In the genomic region with DNA sequence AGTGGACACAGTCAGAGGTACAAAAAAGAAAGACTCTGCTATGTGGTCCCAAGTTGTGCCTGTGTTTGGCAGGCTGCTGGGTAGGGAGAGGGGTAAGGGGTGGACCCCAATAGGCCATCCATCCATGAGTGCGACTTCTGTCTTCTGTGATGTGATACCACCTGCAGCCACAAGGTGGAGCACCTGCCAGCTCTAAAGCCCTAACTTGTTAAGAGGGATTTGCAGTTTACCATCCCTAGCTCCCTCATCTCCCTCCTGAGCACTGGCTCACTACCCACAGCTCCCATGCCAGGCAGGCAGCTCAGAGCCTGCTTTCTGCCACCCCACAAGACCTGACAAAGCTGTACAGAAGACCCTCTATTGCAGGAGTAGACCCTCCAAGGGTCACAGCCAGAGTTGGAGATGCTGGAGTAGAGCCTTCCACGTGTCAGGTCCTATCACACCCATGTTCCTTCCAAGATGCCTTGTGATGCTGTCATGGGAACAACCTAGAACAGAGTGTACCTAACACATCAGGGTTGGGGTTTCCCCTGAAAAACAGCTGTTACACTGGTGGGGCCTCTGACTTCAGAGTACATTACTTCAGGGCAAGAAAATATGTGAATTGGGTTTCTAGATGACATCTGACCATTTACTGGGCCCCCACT, we compare ENCODE assay signal across 9 mouse cellular contexts. TPM values are rescaled to one million over a fixed set of nuclear protein-coding genes. Genes with fewer than 3 reads are reported as not detected.
A peak's percentile ranks its signal among the peaks of the same experiment; 100 is the strongest.
DNase-seq lines count a peak whose midpoint lies in the region.
"Had no signal": no experiment of that assay in that cellular context is flagged by ENCODE, and none has a peak within 500 bp of the region (broad histone marks: within the 10 kb centered on the region; RNA-seq: fewer than 3 reads in every experiment).

No protein-coding gene starts in this region.

- H3K36me3 ChIP-seq in forebrain, embryonic 10.5 days (replicated peaks) = no peaks in the 10 kb centered on the region

- H3K4me3 ChIP-seq in forebrain, embryonic 10.5 days = no peak overlapping the region
- H3K4me3 ChIP-seq: megakaryocyte, embryonic 14.5 days had no signal

- H3K9me3 ChIP-seq in forebrain, embryonic 10.5 days = no peaks in the 10 kb centered on the region

- no peak overlapping the region for H3K27ac ChIP-seq in forebrain, embryonic 10.5 days

- peaks cover 26% of the 10 kb centered on the region for H3K4me1 ChIP-seq in forebrain, embryonic 10.5 days

- peak; percentile 51 for DNase-seq in MEL-GATA-1-ER (ENCODE audit: extremely low read depth, low read depth)
- DNase-seq in c-Kit-negative CD71-positive TER-119-positive erythroid progenitor cells, embryonic 14.5 days (ENCODE audit: low read depth, low spot score) = peak; percentile 74
- peak; percentile 85 for DNase-seq in forebrain, embryonic 10.5 days (ENCODE audit: extremely low spot score, low spot score)
- peak; percentile 58 for DNase-seq in heart, postnatal 25 days (ENCODE audit: low spot score)
- peak; percentile 71 to 94 for DNase-seq in layer of hippocampus, postnatal 25 days (ENCODE audit: extremely low spot score in 1 of 2, low spot score in 1 of 2)
- DNase-seq in lung, postnatal 36 days = peak; percentile 89
- peak; percentile 73 for DNase-seq in right cerebral cortex, postnatal 25 days
- peak; percentile 54 to 82 for DNase-seq in urinary bladder, postnatal 4 days (ENCODE audit: low spot score in 2 of 2)

- H3K27me3 ChIP-seq in forebrain, embryonic 10.5 days (ENCODE audit: poor library complexity, severe bottlenecking) = peaks cover 15% of the 10 kb centered on the region

- WGBS in forebrain, embryonic 10.5 days = 45% methylated on average over 2 of the region's 2 CpGs

- intact Hi-C loops in heart, postnatal 25 days (cut with DNase I) = loop anchor here (1.0 to 10.0 kb wide), 4 partner anchors 37 to 181 kb away; no protein-coding TSS in a partner anchor

RNA-seq across cellular contexts. Expression of a gene that starts 3.5 kb away (rescaled TPM):
- 13.9 and 16.2 TPM in 2 replicates for polyA plus RNA-seq in forebrain, embryonic 10.5 days (2016; fragmentation: Nextera tagmentation; extraction: Ambion mirVana)
- total RNA-seq in heart, postnatal 25 days (2021) = 10 to 100 TPM; 30.4 to 34.7 TPM
- total RNA-seq in layer of hippocampus, postnatal 25 days (2021) = 10 to 100 TPM; 25.9 to 27.7 TPM

RNA-seq across cellular contexts. Expression of a gene that starts 20.4 kb away (rescaled TPM):
- polyA plus RNA-seq in forebrain, embryonic 10.5 days (2016; fragmentation: Nextera tagmentation; extraction: Ambion mirVana) = 2.4 and 2.6 TPM in 2 replicates
- total RNA-seq in heart, postnatal 25 days (2021) = 1 to 10 TPM; 6.6 to 7.2 TPM
- 1 to 10 TPM; 4.5 to 6.1 TPM for total RNA-seq in layer of hippocampus, postnatal 25 days (2021)
